Mouse (Mus musculus) leukemia stem cell, adult 10-12 weeks (primary cell): ENCODE measurements around the gene Pla2g2d. TPM values are rescaled to one million over a fixed set of nuclear protein-coding genes. Genes with fewer than 3 reads are reported as not detected.

Experiments
- polyA plus RNA-seq: library from polyadenylated mRNA; stranded (reverse); fragments of >175 nt; gene quantifications from 2 replicates; pipeline ENCODE4 v1.2.3, GENCODE M21; 2012; ENCODE audit warnings: low replicate concordance

The Pla2g2d gene
- 0.57 TPM in 1 of 2 replicates, not detected in the other for polyA plus RNA-seq

DNA sequence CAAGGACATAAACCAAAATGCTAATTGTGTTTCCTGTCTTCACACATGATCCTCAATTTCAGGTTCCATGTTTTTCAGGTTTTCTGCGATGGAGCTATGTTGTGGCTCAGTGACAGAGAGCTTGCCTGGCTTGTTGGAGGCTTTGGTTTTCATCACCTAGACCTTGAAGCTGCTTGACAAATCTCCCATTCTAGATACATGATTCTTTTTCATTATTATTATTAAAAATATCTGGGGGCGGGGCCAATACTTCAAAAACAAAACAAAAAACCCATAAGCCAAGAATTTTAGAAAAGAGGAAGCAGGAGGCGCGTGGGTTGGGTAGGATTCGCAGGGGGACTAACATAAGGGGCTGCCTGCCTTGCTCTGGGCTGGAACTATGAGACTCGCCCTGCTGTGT is at the start of gene Pla2g2d:
Gene Pla2g2d, plus strand, starts transcription at position 301 of the 400 bp plus-strand sequence.

DNA sequence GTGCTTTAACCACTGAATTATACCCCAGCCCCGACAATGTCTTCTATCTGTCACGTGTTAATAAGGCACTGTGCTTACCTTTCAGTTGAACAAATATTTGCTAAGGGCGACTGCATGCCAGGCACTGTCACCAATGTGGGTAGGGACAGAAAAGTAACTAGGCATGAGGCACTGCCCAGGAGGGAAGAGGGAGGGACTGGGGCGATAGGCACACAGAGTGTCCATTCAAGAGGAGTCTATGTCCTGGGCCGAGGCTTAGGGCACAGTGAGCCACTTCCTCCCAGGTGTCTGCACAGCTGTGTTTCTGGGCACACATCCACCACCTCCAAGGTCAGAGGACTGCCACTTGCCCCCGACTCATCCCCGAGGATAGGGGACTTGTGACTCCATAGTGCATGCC is 38.5 kb upstream of the Pla2g2d start, which contains the start of gene Ubxn10:
Gene Ubxn10, minus strand, starts transcription at position 137 of the 400 bp plus-strand sequence.

DNA sequence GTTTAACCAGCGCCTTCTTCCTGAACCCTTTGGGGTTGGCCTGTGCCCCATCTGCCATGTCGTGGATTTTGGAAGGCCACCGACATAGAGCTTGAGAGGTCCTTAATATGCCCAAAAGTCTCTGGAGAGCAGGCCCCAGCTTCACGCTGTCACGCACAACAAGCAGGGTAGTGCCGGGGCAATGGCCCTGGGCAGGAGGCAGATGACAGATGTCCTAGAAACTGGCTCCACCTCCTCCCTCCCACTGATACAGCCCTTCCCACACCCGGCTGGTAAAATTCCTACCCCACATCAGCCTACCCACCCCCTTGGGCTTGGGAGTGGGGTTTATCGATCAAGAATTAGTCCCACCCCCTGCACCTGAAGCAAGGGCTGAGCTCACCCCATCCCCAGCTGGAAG is 18.1 kb upstream of the Pla2g2d start, which contains the start of gene Pla2g2f:
Gene Pla2g2f, minus strand, starts transcription at position 211 of the 400 bp plus-strand sequence.

Other genes with a start within 250 kb of the Pla2g2d start
- not detected in 2 replicates for gene Vwa5b1, start 139.9 kb upstream of the Pla2g2d start, polyA plus RNA-seq
- gene Pla2g2c, start 50.9 kb upstream of the Pla2g2d start, polyA plus RNA-seq = not detected in 2 replicates
- gene Ubxn10, start 38.6 kb upstream of the Pla2g2d start, polyA plus RNA-seq = not detected in 2 replicates
- gene Pla2g2f, start 18.1 kb upstream of the Pla2g2d start, polyA plus RNA-seq = 0.18 TPM in 1 of 2 replicates, not detected in the other
- 4.9 TPM in 1 of 2 replicates, not detected in the other for gene Pla2g5, start 87.7 kb downstream of the Pla2g2d start, polyA plus RNA-seq
- not detected in 2 replicates for gene Gm13030, start 98.2 kb downstream of the Pla2g2d start, polyA plus RNA-seq
- gene Pla2g2e, start 102.2 kb downstream of the Pla2g2d start, polyA plus RNA-seq = 0.95 TPM in 1 of 2 replicates, not detected in the other
- 5.3 and 6.2 TPM in 2 replicates for gene Otud3, start 138.2 kb downstream of the Pla2g2d start, polyA plus RNA-seq
- not detected in 2 replicates for gene Rnf186, start 191.4 kb downstream of the Pla2g2d start, polyA plus RNA-seq
- gene Tmco4, start 197.2 kb downstream of the Pla2g2d start, polyA plus RNA-seq = 8.3 and 13.7 TPM in 2 replicates